In genomic region chr10:39156719-39157118, GRCm38 (mm10) we compare ENCODE assay signal across 21 mouse cellular contexts. TPM values are rescaled to one million over a fixed set of nuclear protein-coding genes. Genes with fewer than 3 reads are reported as not detected.
"Had no signal": no experiment of that assay in that cellular context is flagged by ENCODE, and none has a peak within 500 bp of the region (broad histone marks: within the 10 kb centered on the region; RNA-seq: fewer than 3 reads in every experiment).

No protein-coding gene starts in this region.

- H3K4me3 ChIP-seq: midbrain, embryonic 10.5 days; midbrain, embryonic 12.5 days; myocyte; neural tube, embryonic 13.5 days; neural tube, embryonic 15.5 days; stomach, embryonic 15.5 days had no signal

- H3K4me1 ChIP-seq: midbrain, embryonic 10.5 days; midbrain, embryonic 12.5 days; neural tube, embryonic 13.5 days; neural tube, embryonic 15.5 days; stomach, embryonic 15.5 days had no signal

- H3K36me3 ChIP-seq: midbrain, embryonic 12.5 days; neural tube, embryonic 15.5 days; stomach, embryonic 15.5 days had no signal

- H3K27me3 ChIP-seq: midbrain, embryonic 12.5 days; neural tube, embryonic 13.5 days; neural tube, embryonic 15.5 days; stomach, embryonic 15.5 days had no signal

- DNase-seq: lung, adult 18-20 months; lung, embryonic 14.5 days; lung, postnatal 10 days; lung, postnatal 4 days; midbrain, embryonic 14.5 days; retina, postnatal 1 day; right cerebral cortex, adult 18-20 months; right cerebral cortex, postnatal 14 days; thymus, adult 2 months; thymus, postnatal 25 days; thymus, postnatal 4 days had no signal

- H3K9me3 ChIP-seq: midbrain, embryonic 10.5 days; midbrain, embryonic 12.5 days; neural tube, embryonic 13.5 days; neural tube, embryonic 15.5 days; stomach, embryonic 15.5 days had no signal

- H3K27ac ChIP-seq: midbrain, embryonic 10.5 days; midbrain, embryonic 12.5 days; neural tube, embryonic 13.5 days; neural tube, embryonic 15.5 days; stomach, embryonic 15.5 days; stomach, postnatal 0 days had no signal

RNA-seq across cellular contexts. Expression of gene Ccn6, which starts 6.9 kb away (rescaled TPM):
- total RNA-seq: megakaryocyte, adult 5-6 weeks; megakaryocyte-erythroid progenitor cell, adult 5-6 weeks had no signal
- polyA plus RNA-seq: myocyte; testis, adult 2 months; thymus, adult 2 months had no signal

RNA-seq across cellular contexts. Expression of gene Fam229b, which starts 23.0 kb away (rescaled TPM):
- total RNA-seq: megakaryocyte-erythroid progenitor cell, adult 5-6 weeks had no signal
